Mouse (Mus musculus): Measurements from ENCODE around the gene Ccdc146.

DNA sequence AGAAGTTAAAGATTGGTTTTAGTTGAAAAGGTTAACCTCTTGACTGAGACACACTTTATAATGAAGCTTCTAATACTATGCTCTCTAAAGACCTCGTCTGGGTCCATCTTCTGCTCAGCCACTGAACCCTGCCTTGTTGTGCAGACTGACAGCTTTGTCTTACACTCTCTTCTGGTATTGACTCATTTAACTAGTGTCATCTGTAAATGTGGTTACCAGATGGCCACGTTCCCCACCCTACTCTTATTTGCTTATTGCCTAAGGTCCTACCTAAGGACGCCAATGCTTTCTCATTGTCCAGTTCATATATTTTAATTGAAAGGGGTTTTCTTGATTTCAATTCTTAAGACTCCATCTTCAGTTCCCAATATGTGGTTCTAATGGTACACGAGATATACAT is 35.6 kb downstream of the Ccdc146 start:
- TF ChIP-seq POLR2A (IDR thresholded peaks at IDR 0.05; ENCODE audit: low read depth, low read length) (no peak), CTCF (IDR thresholded peaks at IDR 0.05; ENCODE audit: extremely low read depth, insufficient read length, insufficient replicate concordance, low read depth, low read length) (no peak)
